Mouse (Mus musculus) lung, embryonic 14.5 days (tissue): Measurements from ENCODE around the gene Nudt1. TPM values are rescaled to one million over a fixed set of nuclear protein-coding genes. Genes with fewer than 3 reads are reported as not detected.

Experiments used
- ATAC-seq: fragments of 200-750 bp; cut with Nextera tagmentation; 2 replicates; pipeline ENCODE4 v1.8.0; 2017; ENCODE audit warnings: mild to moderate bottlenecking, moderate TSS enrichment, moderate library complexity; ENCODE audit not compliant: insufficient read depth
- DNase-seq: peaks from one replicate; pipeline ENCODE4 v3.0.0-alpha.2; 2015
- H3K27ac ChIP-seq: fragments of 300-500 bp; sonication (generic); 2 replicates; pipeline ENCODE4 v1.5.1; 2014; ENCODE audit warnings: low read depth, mild to moderate bottlenecking, moderate library complexity
- H3K27me3 ChIP-seq: fragments of 300-500 bp; sonication (generic); 2 replicates; pipeline ENCODE4 v1.6.1; 2014; ENCODE audit warnings: low read length, control low read depth; ENCODE audit not compliant: insufficient read depth
- H3K36me3 ChIP-seq: fragments of 300-500 bp; sonication (generic); 2 replicates; pipeline ENCODE4 v1.6.1; 2014; ENCODE audit warnings: control low read depth; ENCODE audit not compliant: insufficient read depth
- H3K4me1 ChIP-seq: fragments of 300-500 bp; sonication (generic); 2 replicates; pipeline ENCODE4 v1.6.1; 2014; ENCODE audit warnings: antibody characterized with exemption, control low read depth; ENCODE audit not compliant: insufficient read depth
- H3K4me2 ChIP-seq: fragments of 300-500 bp; sonication (generic); 2 replicates; pipeline ENCODE4 v1.6.1; 2014; ENCODE audit warnings: mild to moderate bottlenecking
- H3K4me3 ChIP-seq: fragments of 300-500 bp; sonication (generic); 2 replicates; pipeline ENCODE4 v1.5.1; 2014; ENCODE audit warnings: low read depth, low read length
- H3K9ac ChIP-seq: fragments of 300-500 bp; sonication (generic); 2 replicates; pipeline ENCODE4 v1.6.1; 2014
- H3K9me3 ChIP-seq: fragments of 300-500 bp; sonication (generic); 2 replicates; pipeline ENCODE4 v1.6.1; 2016; ENCODE audit warnings: low read depth, low read length, control low read depth
- CTCF ChIP-seq: IDR thresholded peaks from 2 replicates; pipeline ENCODE4 v1.5.1; 2016; ENCODE audit warnings: antibody characterized with exemption, low read depth
- WGBS: fragments of 180-500 bp; shearing (Covaris S2); extraction: QIAGEN DNeasy Blood & Tissue Kit; methylation state at CpG from one replicate; pipeline ENCODE4 v1.1.7; 2014; 5-methylcytosine and 5-hydroxymethylcytosine counted together
- polyA plus RNA-seq: library from polyadenylated mRNA; unstranded; fragments of >200 nt; fragmentation: Nextera tagmentation; extraction: Ambion mirVana; gene quantifications from 2 replicates; pipeline ENCODE4 v1.2.1, GENCODE M21; 2014

Nudt1 gene
- 44.2 and 47.5 TPM in 2 replicates for polyA plus RNA-seq

- DNase-seq (peak; percentile 99), ATAC-seq (peak; percentile 97)
- H3K9ac ChIP-seq: peak within 1 kb of the TSS; percentile 94
- no peaks in the 10 kb centered on the region for H3K9me3 ChIP-seq
- under 1% methylated on average over 60 of the region's 60 CpGs for WGBS
- no peaks in the 10 kb centered on the region for H3K27me3 ChIP-seq
- H3K36me3 ChIP-seq: no peaks in the 10 kb centered on the region
- peak; percentile 23; the same call in 1 of the 2 replicates for TF ChIP-seq CTCF
- peak within 1 kb of the TSS; percentile 70 for H3K4me3 ChIP-seq
- peak within 1 kb of the TSS; percentile 64 for H3K4me2 ChIP-seq
- peak within 1 kb of the TSS; percentile 80 for H3K27ac ChIP-seq
- H3K4me1 ChIP-seq: peaks cover 8% of the 10 kb centered on the region; the same call in 1 of the 2 replicates
Observed at GRCm38 (mm10) chr5:140321042-140321755, at the start of gene Nudt1, which contains the start of gene Mad1l1. Gene Nudt1 (plus strand): TSS chr5:140321656. Gene Mad1l1 (minus strand): TSS chr5:140321552.

DNA sequence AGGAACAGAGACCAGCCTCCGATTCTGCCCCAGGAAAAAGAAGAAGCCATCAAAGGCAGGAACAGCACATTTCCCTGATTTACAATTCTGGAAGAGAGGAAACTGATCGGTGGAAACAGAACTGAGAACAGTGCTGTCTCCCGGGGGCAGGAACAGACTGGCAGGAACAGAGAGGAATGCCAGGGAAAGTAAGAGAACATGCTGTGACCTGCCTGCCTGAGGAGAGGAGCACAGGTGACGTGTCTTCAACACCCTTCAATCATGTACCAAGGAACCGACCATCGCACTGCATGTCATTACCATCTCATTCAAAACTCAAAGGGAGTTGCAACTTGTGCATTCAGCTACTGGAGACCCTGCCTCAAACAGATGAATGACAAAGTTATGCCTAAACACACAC, 44.7 kb upstream of the Nudt1 start:
- TF ChIP-seq CTCF: no peak
- DNase-seq (no peak), ATAC-seq (no peak)

GRCm38 (mm10) chr5:140280205-140280604, 41.3 kb upstream of the Nudt1 start:
- Histone ChIP-seq H3K9ac (no peak overlapping the region), H3K4me2 (no peak overlapping the region), H3K4me3 (no peak overlapping the region), H3K9me3 (no peaks in the 10 kb centered on the region), H3K27me3 (no peaks in the 10 kb centered on the region), H3K27ac (no peak overlapping the region), H3K4me1 (no peaks in the 10 kb centered on the region), H3K36me3 (peaks cover 40% of the 10 kb centered on the region)
- no peak for ATAC-seq
- no peak for DNase-seq
- 79% methylated on average over 9 of the region's 9 CpGs for whole genome bisulfite sequencing
- TF ChIP-seq CTCF: no peak

More for the DNA sequence above, 44.7 kb upstream of the Nudt1 start:
- Histone ChIP-seq H3K4me1 (no peaks in the 10 kb centered on the region), H3K36me3 (peaks cover 30% of the 10 kb centered on the region), H3K27ac (no peak overlapping the region), H3K4me2 (no peak overlapping the region), H3K4me3 (no peak overlapping the region), H3K9me3 (no peaks in the 10 kb centered on the region), H3K27me3 (no peaks in the 10 kb centered on the region), H3K9ac (no peak overlapping the region)
- 86% methylated on average over 6 of the region's 6 CpGs for WGBS

GRCm38 (mm10) chr5:140282376-140282775, 39.1 kb upstream of the Nudt1 start:
- Histone ChIP-seq H3K9ac (no peak overlapping the region), H3K36me3 (peaks cover 45% of the 10 kb centered on the region), H3K27me3 (no peaks in the 10 kb centered on the region), H3K4me2 (no peak overlapping the region), H3K4me3 (no peak overlapping the region), H3K4me1 (no peaks in the 10 kb centered on the region), H3K9me3 (no peaks in the 10 kb centered on the region), H3K27ac (no peak overlapping the region)
- DNase-seq (peak; percentile 24), ATAC-seq (no peak)
- no peak for TF ChIP-seq CTCF
- WGBS: 73% methylated on average over 8 of the region's 8 CpGs

- Histone ChIP-seq H3K9ac (no peak overlapping the region), H3K36me3 (peaks cover 48% of the 10 kb centered on the region), H3K27me3 (no peaks in the 10 kb centered on the region), H3K4me1 (no peaks in the 10 kb centered on the region), H3K27ac (no peak overlapping the region), H3K9me3 (no peaks in the 10 kb centered on the region), H3K4me3 (no peak overlapping the region), H3K4me2 (no peak overlapping the region)
- WGBS: 82% methylated on average over 3 of the region's 3 CpGs
- DNase-seq (no peak), ATAC-seq (no peak)
- no peak for TF ChIP-seq CTCF
Observed at GRCm38 (mm10) chr5:140282900-140283299, 38.6 kb upstream of the Nudt1 start.

DNA sequence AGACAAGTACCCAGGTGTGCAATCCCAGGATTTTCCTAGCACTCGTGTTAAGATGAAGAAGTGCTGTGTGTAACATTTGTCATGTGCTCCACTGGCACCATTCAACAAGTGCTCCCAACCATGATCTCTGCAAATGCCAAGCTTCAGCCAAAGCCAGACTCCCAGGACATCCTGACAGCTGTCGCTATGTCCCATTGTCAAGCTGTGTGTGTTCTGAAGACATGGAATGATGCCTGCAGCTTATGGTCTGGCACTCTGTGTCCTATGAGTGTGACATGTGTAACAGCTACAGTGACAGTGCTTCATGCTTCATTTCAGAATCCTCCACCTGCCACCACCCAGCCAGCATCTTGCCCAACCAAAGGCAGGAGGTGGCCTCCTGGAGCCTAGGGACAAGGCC, 37.4 kb upstream of the Nudt1 start:
- ATAC-seq: no peak
- DNase-seq: no peak
- WGBS: 87% methylated on average over 2 of the region's 2 CpGs
- no peak overlapping the region for H3K9ac ChIP-seq
- no peak overlapping the region for H3K4me3 ChIP-seq
- no peaks in the 10 kb centered on the region for H3K4me1 ChIP-seq
- no peaks in the 10 kb centered on the region for H3K9me3 ChIP-seq
- no peak for TF ChIP-seq CTCF
- no peak overlapping the region for H3K27ac ChIP-seq
- no peak overlapping the region for H3K4me2 ChIP-seq
- no peaks in the 10 kb centered on the region for H3K27me3 ChIP-seq
- H3K36me3 ChIP-seq: peaks cover 46% of the 10 kb centered on the region

GRCm38 (mm10) chr5:140284761-140285160, 36.7 kb upstream of the Nudt1 start:
- Histone ChIP-seq H3K9me3 (no peaks in the 10 kb centered on the region), H3K27ac (no peak overlapping the region), H3K36me3 (peaks cover 46% of the 10 kb centered on the region), H3K9ac (no peak overlapping the region), H3K4me1 (no peaks in the 10 kb centered on the region), H3K27me3 (no peaks in the 10 kb centered on the region), H3K4me3 (no peak overlapping the region), H3K4me2 (no peak overlapping the region)
- WGBS: 93% methylated on average over 2 of the region's 2 CpGs
- DNase-seq: no peak
- ATAC-seq: no peak
- TF ChIP-seq CTCF: no peak
